Mouse (Mus musculus) heart, embryonic 11.5 days (tissue): Measurements from ENCODE around the gene Plxnd1. TPM values are rescaled to one million over a fixed set of nuclear protein-coding genes. Genes with fewer than 3 reads are reported as not detected.

Experiments
- ATAC-seq: fragments of 200-750 bp; cut with Nextera tagmentation; replicated peaks from 2 replicates; pipeline ENCODE4 v1.8.0; 2017; ENCODE audit warnings: moderate library complexity; ENCODE audit not compliant: insufficient number of reproducible peaks, low FRiP score, low TSS enrichment
- H3K27ac ChIP-seq: fragments of 300-500 bp; sonication (generic); 2 replicates; pipeline ENCODE4 v1.5.1; 2014; ENCODE audit warnings: mild to moderate bottlenecking, low read depth, low read length
- H3K27me3 ChIP-seq: fragments of 300-500 bp; sonication (generic); 2 replicates; pipeline ENCODE4 v1.6.1; 2014; ENCODE audit warnings: mild to moderate bottlenecking, low read length, mixed read lengths; ENCODE audit not compliant: control insufficient read depth, insufficient read depth
- H3K36me3 ChIP-seq: fragments of 300-500 bp; sonication (generic); 2 replicates; pipeline ENCODE4 v1.6.1; 2014; ENCODE audit warnings: mild to moderate bottlenecking, low read length, moderate library complexity, mixed read lengths; ENCODE audit not compliant: control insufficient read depth, insufficient read depth
- H3K4me1 ChIP-seq: fragments of 300-500 bp; sonication (generic); 2 replicates; pipeline ENCODE4 v1.6.1; 2014; ENCODE audit warnings: low read length; ENCODE audit not compliant: control insufficient read depth, insufficient read depth
- H3K4me2 ChIP-seq: fragments of 300-500 bp; sonication (generic); 2 replicates; pipeline ENCODE4 v1.6.1; 2014; ENCODE audit warnings: mild to moderate bottlenecking, moderate library complexity
- H3K4me3 ChIP-seq: fragments of 300-500 bp; sonication (generic); 2 replicates; pipeline ENCODE4 v1.5.1; 2014; ENCODE audit warnings: low read depth, low read length
- H3K9ac ChIP-seq: fragments of 300-500 bp; sonication (generic); 2 replicates; pipeline ENCODE4 v1.6.1; 2014; ENCODE audit warnings: mild to moderate bottlenecking, low read depth, low read length, moderate library complexity
- H3K9me3 ChIP-seq: fragments of 300-500 bp; sonication (generic); replicated peaks from 2 replicates; pipeline ENCODE4 v1.6.1; 2016; ENCODE audit warnings: low read length; ENCODE audit not compliant: control insufficient read depth
- WGBS: fragments of 180-500 bp; shearing (Covaris S2); extraction: QIAGEN DNeasy Blood & Tissue Kit; methylation state at CpG from one replicate; pipeline ENCODE4 v1.1.7; 2014; ENCODE audit not compliant: insufficient replicate concordance; 5-methylcytosine and 5-hydroxymethylcytosine counted together
- polyA plus RNA-seq: library from polyadenylated mRNA; unstranded; fragments of >200 nt; fragmentation: Nextera tagmentation; extraction: Ambion mirVana; gene quantifications from 2 replicates; pipeline ENCODE4 v1.2.1, GENCODE M21; 2014

The Plxnd1 gene
- polyA plus RNA-seq, 1 experiment from 2014 or later: 56.1 TPM

DNA sequence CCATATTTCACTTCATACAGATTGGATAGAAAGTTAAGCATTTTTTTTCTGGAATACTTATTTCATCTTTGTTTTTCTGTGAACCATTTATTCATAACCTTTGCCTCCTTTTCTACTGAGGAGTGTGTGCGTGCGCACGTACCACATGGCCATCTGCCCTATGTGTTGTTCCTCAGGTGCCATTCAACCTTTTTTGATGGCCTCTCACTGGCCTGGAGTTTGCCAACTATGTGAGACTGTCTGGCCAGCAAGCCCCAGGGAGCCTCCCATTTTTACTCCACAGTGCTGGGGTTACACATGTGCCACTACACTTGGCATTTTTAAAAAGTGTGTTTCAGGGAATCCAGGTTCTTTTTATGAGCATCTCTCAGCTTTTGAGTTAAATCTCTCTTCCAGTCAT is 21.1 kb upstream of the Plxnd1 start:
- Histone ChIP-seq H3K4me1 (no peaks in the 10 kb centered on the region), H3K9me3 (no peaks in the 10 kb centered on the region), H3K9ac (no peak overlapping the region), H3K4me3 (no peak overlapping the region), H3K4me2 (no peak overlapping the region), H3K27me3 (no peaks in the 10 kb centered on the region), H3K36me3 (no peaks in the 10 kb centered on the region), H3K27ac (no peak overlapping the region)
- 88% methylated on average over 3 of the region's 3 CpGs for WGBS
- ATAC-seq: no peak

DNA sequence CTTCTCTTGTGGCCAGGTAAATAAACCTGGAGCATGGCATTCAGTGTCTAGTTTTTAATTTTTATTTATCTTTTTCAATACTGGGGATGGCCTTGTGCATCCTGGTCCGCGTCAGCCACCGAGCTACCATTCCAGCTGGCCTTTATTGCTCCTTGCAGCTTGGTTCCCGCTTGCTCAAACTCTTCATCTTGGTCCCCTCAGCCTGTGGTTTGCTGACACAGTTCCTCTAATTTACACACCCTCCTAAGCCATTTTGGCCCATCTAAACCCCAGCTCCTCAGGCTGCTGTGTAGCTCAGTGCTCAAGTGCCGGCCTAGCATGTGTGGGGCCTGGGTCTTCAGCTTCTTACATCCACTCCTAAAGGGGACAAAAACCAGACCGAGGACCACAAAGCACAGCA is 19.3 kb upstream of the Plxnd1 start:
- Histone ChIP-seq H3K27ac (no peak overlapping the region), H3K4me2 (no peak overlapping the region), H3K4me3 (no peak overlapping the region), H3K9me3 (no peaks in the 10 kb centered on the region), H3K9ac (no peak overlapping the region), H3K36me3 (no peaks in the 10 kb centered on the region), H3K4me1 (no peaks in the 10 kb centered on the region), H3K27me3 (no peaks in the 10 kb centered on the region)
- no peak for ATAC-seq
- 77% methylated on average over 6 of the region's 6 CpGs for WGBS

DNA sequence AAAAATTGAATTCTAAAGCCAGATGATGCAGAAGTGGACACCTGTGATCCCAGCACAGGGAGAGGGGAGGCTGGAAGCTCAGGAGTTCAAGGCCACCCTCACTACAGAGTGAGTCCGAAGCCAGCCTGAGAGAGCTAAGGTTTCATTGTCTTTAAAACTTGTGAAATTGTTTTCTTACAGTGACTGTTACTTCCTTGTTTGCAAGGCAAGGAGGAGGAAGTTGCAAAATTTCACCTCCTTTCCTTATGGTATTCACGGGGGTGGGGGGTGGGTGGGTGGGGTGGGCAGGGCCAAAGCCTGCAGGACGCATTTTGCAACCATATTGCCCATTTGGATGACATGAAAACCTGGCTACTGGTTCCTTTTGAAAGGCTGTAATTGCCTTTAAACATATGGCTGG is 18.9 kb upstream of the Plxnd1 start:
- 66% methylated on average over 3 of the region's 3 CpGs for WGBS
- no peaks in the 10 kb centered on the region for H3K27me3 ChIP-seq
- no peak overlapping the region for H3K9ac ChIP-seq
- H3K9me3 ChIP-seq: no peaks in the 10 kb centered on the region
- H3K4me3 ChIP-seq: no peak overlapping the region
- H3K4me2 ChIP-seq: no peak overlapping the region
- no peak for ATAC-seq
- H3K36me3 ChIP-seq: no peaks in the 10 kb centered on the region
- no peak overlapping the region for H3K27ac ChIP-seq
- H3K4me1 ChIP-seq: no peaks in the 10 kb centered on the region

DNA sequence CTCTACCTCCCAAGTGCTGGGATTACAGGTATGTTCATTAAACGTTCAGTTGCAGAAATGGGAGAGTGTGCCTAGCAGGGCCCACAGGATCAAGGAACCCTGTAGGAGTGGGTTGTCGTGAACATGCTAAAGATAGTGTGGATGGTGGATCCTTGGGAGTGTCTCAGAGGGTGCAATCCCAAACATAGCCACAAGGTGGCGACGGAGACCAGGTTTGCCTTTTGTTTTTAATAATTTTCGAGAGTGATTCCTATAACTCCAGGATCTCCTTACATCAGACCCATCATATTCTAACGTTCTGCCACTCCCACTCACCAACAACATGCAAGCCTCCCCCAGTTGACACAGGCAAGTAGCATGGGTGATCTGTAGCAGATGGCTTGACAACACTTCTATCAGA is 15.7 kb upstream of the Plxnd1 start:
- Histone ChIP-seq H3K4me3 (no peak overlapping the region), H3K9me3 (no peaks in the 10 kb centered on the region), H3K36me3 (no peaks in the 10 kb centered on the region), H3K9ac (no peak overlapping the region), H3K27ac (no peak overlapping the region), H3K4me2 (no peak overlapping the region), H3K27me3 (no peaks in the 10 kb centered on the region), H3K4me1 (peaks cover 16% of the 10 kb centered on the region)
- WGBS: 3% methylated on average over 6 of the region's 6 CpGs
- ATAC-seq: no peak

DNA sequence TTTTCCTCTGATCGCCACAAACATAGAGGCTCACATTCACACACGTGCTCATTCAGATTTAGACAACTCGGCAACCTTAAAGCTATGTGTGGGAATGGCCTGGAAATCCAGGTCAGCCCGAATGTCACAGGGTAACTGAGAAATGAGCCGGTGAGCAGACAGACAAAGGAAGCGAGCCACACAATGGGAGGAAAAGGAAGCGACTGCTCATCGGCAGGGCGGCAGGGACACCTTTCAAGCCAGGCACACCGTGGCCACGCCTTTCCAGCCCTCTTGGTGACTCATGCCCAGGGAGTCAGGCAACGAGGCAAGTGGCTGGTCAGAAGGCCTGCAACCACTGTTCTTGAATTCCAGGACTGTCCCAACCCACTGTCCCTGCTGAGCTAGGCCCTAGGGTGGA is 14.6 kb upstream of the Plxnd1 start:
- no peaks in the 10 kb centered on the region for H3K9me3 ChIP-seq
- no peak overlapping the region for H3K9ac ChIP-seq
- 62% methylated on average over 12 of the region's 12 CpGs for WGBS
- ATAC-seq: no peak
- H3K4me1 ChIP-seq: peaks cover 21% of the 10 kb centered on the region
- no peak overlapping the region for H3K4me2 ChIP-seq
- H3K27me3 ChIP-seq: no peaks in the 10 kb centered on the region
- no peaks in the 10 kb centered on the region for H3K36me3 ChIP-seq
- H3K4me3 ChIP-seq: no peak overlapping the region
- H3K27ac ChIP-seq: no peak overlapping the region

DNA sequence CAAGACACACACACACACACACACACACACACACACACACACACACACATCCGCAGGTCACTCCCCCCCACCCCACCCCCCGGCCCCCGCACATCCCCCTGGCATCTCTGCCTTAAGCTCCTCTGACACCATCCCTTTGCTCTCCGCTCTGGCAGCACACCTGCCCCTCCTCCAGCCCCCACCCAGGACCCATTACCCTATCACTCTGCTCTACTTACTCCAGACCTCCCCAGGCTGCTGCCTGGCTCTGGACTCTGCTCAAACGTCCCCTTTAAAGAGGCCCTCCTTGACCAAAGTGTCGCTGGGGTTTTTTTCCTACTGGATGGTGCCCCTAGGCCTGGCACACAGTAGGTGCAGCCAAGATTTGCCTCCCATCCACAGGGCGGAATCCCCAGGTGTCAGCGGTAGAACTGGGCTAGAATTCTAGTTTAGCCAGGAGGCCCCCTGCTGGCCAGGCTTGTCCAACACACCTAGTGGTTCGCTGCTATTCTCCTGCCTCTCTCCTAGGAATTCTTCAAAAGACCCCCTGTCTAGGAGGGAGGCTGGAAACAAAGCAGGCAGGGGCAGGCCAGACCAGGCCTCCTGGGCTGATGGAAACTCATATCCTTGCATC is 12.9 kb upstream of the Plxnd1 start:
- H3K4me3 ChIP-seq: no peak overlapping the region
- H3K4me1 ChIP-seq: peaks cover 35% of the 10 kb centered on the region
- H3K27ac ChIP-seq: no peak overlapping the region
- H3K9me3 ChIP-seq: no peaks in the 10 kb centered on the region
- no peak overlapping the region for H3K9ac ChIP-seq
- H3K4me2 ChIP-seq: no peak overlapping the region; the same call in 1 of the 2 replicates
- H3K36me3 ChIP-seq: no peaks in the 10 kb centered on the region
- 28% methylated on average over 9 of the region's 9 CpGs for WGBS
- peak; percentile 27; the same call in 1 of the 2 replicates for ATAC-seq
- H3K27me3 ChIP-seq: no peaks in the 10 kb centered on the region

DNA sequence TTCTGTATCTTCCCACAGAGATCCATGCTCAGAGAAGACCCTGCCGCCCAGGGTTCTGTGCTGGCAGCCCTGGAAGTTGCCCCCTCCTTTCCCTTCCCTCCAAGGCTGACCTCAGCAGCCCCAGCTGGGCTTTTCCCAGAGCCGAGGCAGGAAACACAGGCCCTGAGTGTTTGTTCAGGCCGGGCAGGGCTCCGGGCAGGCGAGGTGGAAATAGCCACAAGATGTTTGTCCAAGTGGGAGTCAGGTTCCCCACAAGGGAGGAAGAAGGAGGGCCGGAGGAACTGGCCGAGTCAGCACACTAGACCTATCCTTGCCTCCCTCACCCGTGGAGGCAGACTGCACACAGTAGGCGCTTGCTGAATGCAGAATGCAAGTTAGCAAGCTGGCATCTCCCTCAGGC is 11.9 kb upstream of the Plxnd1 start:
- H3K27ac ChIP-seq: peak overlapping the region; percentile 80
- no peaks in the 10 kb centered on the region for H3K27me3 ChIP-seq
- H3K4me1 ChIP-seq: peaks cover 44% of the 10 kb centered on the region
- peak; percentile 39 for ATAC-seq
- no peak overlapping the region for H3K4me3 ChIP-seq
- no peaks in the 10 kb centered on the region for H3K36me3 ChIP-seq
- H3K9ac ChIP-seq: peak overlapping the region; percentile 44; the same call in 1 of the 2 replicates
- peak overlapping the region; percentile 8; the same call in 1 of the 2 replicates for H3K4me2 ChIP-seq
- 28% methylated on average over 9 of the region's 9 CpGs for WGBS
- H3K9me3 ChIP-seq: no peaks in the 10 kb centered on the region

DNA sequence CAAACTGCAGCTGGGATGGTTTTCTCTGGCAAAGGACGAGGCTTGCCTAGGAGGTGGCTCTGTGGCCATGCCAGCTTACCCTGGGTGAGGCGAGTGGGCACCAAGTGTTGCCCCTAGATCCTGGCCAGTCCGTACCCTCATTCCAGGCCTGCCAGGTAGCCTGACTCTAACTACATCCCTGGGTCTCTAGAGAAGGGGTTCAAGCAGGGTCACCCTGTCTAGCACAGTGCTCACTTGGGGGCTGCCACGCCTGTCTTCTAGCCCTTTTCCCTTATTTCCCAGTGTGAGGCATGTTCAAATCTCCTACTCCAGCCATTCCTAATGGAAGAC is 11.1 kb upstream of the Plxnd1 start:
- 73% methylated on average over 4 of the region's 4 CpGs for WGBS
- H3K4me2 ChIP-seq: no peak overlapping the region
- peaks cover 44% of the 10 kb centered on the region for H3K4me1 ChIP-seq

DNA sequence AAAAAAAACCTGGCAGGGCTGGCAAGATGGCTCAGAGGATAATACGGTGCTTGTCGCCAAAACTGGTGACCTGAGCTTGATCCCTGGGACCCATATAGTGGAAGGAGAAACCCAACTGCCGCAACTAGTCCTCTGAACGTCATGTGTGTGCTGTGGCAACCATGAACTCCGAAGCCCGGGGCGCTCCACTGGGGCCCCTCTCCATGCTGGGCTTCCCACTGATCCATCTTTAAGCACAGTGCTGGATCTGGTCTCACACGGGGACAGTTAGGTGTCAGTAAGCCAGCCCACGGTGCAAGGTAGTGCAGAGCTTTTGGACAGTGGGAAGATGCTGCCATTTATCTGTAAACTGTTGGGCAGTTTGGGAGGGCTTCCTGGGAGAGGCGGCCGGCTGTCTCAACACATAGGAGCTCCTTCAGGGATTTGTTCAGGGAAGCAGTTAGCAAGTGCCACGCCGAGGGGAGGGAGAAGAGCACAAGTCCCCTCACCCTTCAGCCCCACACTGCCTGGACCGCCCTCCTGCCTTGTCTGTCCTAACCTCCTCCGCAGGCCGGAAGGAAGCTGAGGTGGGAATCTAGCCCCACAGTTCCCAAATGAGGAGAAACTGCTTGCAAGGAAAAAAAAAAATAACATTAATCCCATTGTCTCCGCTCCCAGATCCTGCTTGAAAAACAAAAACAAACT is 10.6 kb upstream of the Plxnd1 start:
- ATAC-seq: no peak
- Histone ChIP-seq H3K36me3 (no peaks in the 10 kb centered on the region), H3K4me3 (no peak overlapping the region), H3K4me1 (peaks cover 44% of the 10 kb centered on the region), H3K27ac (peak overlapping the region; percentile 86), H3K4me2 (no peak overlapping the region), H3K27me3 (no peaks in the 10 kb centered on the region), H3K9ac (no peak overlapping the region), H3K9me3 (no peaks in the 10 kb centered on the region)
- WGBS: 64% methylated on average over 17 of the region's 17 CpGs

More for the DNA sequence above, 11.1 kb upstream of the Plxnd1 start:
- H3K4me3 ChIP-seq: no peak overlapping the region
- no peak for ATAC-seq
- H3K9ac ChIP-seq: peak overlapping the region; percentile 44; the same call in 1 of the 2 replicates
- H3K27ac ChIP-seq: peak overlapping the region; percentile 80
- H3K36me3 ChIP-seq: no peaks in the 10 kb centered on the region
- H3K9me3 ChIP-seq: no peaks in the 10 kb centered on the region
- H3K27me3 ChIP-seq: no peaks in the 10 kb centered on the region
